Mouse (Mus musculus) hindbrain, embryonic 16.5 days (tissue): ENCODE data around the gene Tuba3b. TPM values are rescaled to one million over a fixed set of nuclear protein-coding genes. Genes with fewer than 3 reads are reported as not detected.

Experiments
- ATAC-seq: fragments of 200-750 bp; cut with Nextera tagmentation; 2 replicates; pipeline ENCODE4 v1.8.0; 2017; ENCODE audit warnings: moderate TSS enrichment, moderate library complexity
- H3K27ac ChIP-seq: fragments of 300-500 bp; sonication (generic); 2 replicates; pipeline ENCODE4 v1.5.1; 2014; ENCODE audit warnings: low read depth, mild to moderate bottlenecking, control low read depth, low read length, moderate library complexity
- H3K27me3 ChIP-seq: fragments of 300-500 bp; sonication (generic); replicated peaks from 2 replicates; pipeline ENCODE4 v1.6.1; 2014; ENCODE audit warnings: low read length; ENCODE audit not compliant: control insufficient read depth, insufficient read depth
- H3K36me3 ChIP-seq: fragments of 300-500 bp; sonication (generic); 2 replicates; pipeline ENCODE4 v1.6.1; 2014; ENCODE audit warnings: mild to moderate bottlenecking, low read length, moderate library complexity, mixed read lengths; ENCODE audit not compliant: control insufficient read depth, insufficient read depth
- H3K4me1 ChIP-seq: fragments of 300-500 bp; sonication (generic); 2 replicates; pipeline ENCODE4 v1.6.1; 2014; ENCODE audit warnings: low read depth, low read length; ENCODE audit not compliant: control insufficient read depth, insufficient read depth
- H3K4me2 ChIP-seq: fragments of 300-500 bp; sonication (generic); 2 replicates; pipeline ENCODE4 v1.6.1; 2014; ENCODE audit warnings: mild to moderate bottlenecking, low read length, control low read depth, moderate library complexity
- H3K4me3 ChIP-seq: fragments of 300-500 bp; sonication (generic); 2 replicates; pipeline ENCODE4 v1.5.1; 2014; ENCODE audit warnings: mild to moderate bottlenecking, low read length, control low read depth, moderate library complexity
- H3K9ac ChIP-seq: fragments of 300-500 bp; sonication (generic); 2 replicates; pipeline ENCODE4 v1.6.1; 2014; ENCODE audit warnings: low read depth, mild to moderate bottlenecking, control low read depth, low read length, moderate library complexity
- H3K9me3 ChIP-seq: fragments of 300-500 bp; sonication (generic); 2 replicates; pipeline ENCODE4 v1.6.1; 2014; ENCODE audit warnings: mild to moderate bottlenecking, low read length, moderate library complexity; ENCODE audit not compliant: control insufficient read depth
- WGBS: fragments of 180-500 bp; shearing (Covaris S2); extraction: QIAGEN DNeasy Blood & Tissue Kit; methylation state at CpG from one replicate; pipeline ENCODE4 v1.1.7; 2014; 5-methylcytosine and 5-hydroxymethylcytosine counted together
- polyA plus RNA-seq: library from polyadenylated mRNA; unstranded; fragments of >200 nt; fragmentation: Nextera tagmentation; extraction: Ambion mirVana; gene quantifications from 2 replicates; pipeline ENCODE4 v1.2.1, GENCODE M21; 2015

Gene Tuba3b
- polyA plus RNA-seq, 1 experiment from 2014 or later, result not detected

GRCm38 (mm10) chr6:145653626-145654025 is 38.1 kb downstream of the Tuba3b start:
- H3K4me1 ChIP-seq, result no peaks in the 10 kb centered on the region
- WGBS, result 77% methylated on average over 5 of the region's 5 CpGs
- no peaks in the 10 kb centered on the region for H3K27me3 ChIP-seq
- no peak overlapping the region for H3K27ac ChIP-seq
- ATAC-seq, result no peak
- H3K36me3 ChIP-seq, result no peaks in the 10 kb centered on the region
- no peak overlapping the region for H3K9ac ChIP-seq
- H3K9me3 ChIP-seq, result no peaks in the 10 kb centered on the region
- H3K4me3 ChIP-seq, result no peak overlapping the region
- no peak overlapping the region for H3K4me2 ChIP-seq

- H3K4me2 ChIP-seq, result no peak overlapping the region
- H3K27me3 ChIP-seq, result no peaks in the 10 kb centered on the region
- 72% methylated on average over 8 of the region's 8 CpGs for WGBS
- no peak overlapping the region for H3K4me3 ChIP-seq
- no peak overlapping the region for H3K27ac ChIP-seq
- no peaks in the 10 kb centered on the region for H3K9me3 ChIP-seq
- no peak for ATAC-seq
- no peaks in the 10 kb centered on the region for H3K4me1 ChIP-seq
- H3K36me3 ChIP-seq, result no peaks in the 10 kb centered on the region
- H3K9ac ChIP-seq, result no peak overlapping the region
These were observed 38.7 kb downstream of the Tuba3b start for GRCm38 (mm10) chr6:145654062-145654836.

- no peak overlapping the region for H3K27ac ChIP-seq
- H3K27me3 ChIP-seq, result no peaks in the 10 kb centered on the region
- no peaks in the 10 kb centered on the region for H3K36me3 ChIP-seq
- H3K4me1 ChIP-seq, result no peaks in the 10 kb centered on the region
- H3K9me3 ChIP-seq, result no peaks in the 10 kb centered on the region
- no peak overlapping the region for H3K4me2 ChIP-seq
- H3K4me3 ChIP-seq, result no peak overlapping the region
- 89% methylated on average over 1 of the region's 1 CpGs for WGBS
- no peak for ATAC-seq
- no peak overlapping the region for H3K9ac ChIP-seq
These were observed 40.1 kb downstream of the Tuba3b start for GRCm38 (mm10) chr6:145655678-145656077.

GRCm38 (mm10) chr6:145656740-145657591 is 41.4 kb downstream of the Tuba3b start:
- WGBS, result 70% methylated on average over 15 of the region's 15 CpGs

GRCm38 (mm10) chr6:145659116-145659515 is 43.6 kb downstream of the Tuba3b start:
- H3K4me3 ChIP-seq, result no peak overlapping the region
- no peak for ATAC-seq
- H3K27ac ChIP-seq, result no peak overlapping the region
- no peaks in the 10 kb centered on the region for H3K36me3 ChIP-seq
- H3K9ac ChIP-seq, result no peak overlapping the region
- no peak overlapping the region for H3K4me2 ChIP-seq
- WGBS, result 68% methylated on average over 6 of the region's 6 CpGs
- no peaks in the 10 kb centered on the region for H3K4me1 ChIP-seq
- no peaks in the 10 kb centered on the region for H3K9me3 ChIP-seq
- no peaks in the 10 kb centered on the region for H3K27me3 ChIP-seq

More at GRCm38 (mm10) chr6:145656740-145657591, 41.4 kb downstream of the Tuba3b start:
- ATAC-seq, result no peak
- no peaks in the 10 kb centered on the region for H3K9me3 ChIP-seq
- H3K9ac ChIP-seq, result no peak overlapping the region
- no peaks in the 10 kb centered on the region for H3K36me3 ChIP-seq
- H3K4me1 ChIP-seq, result no peaks in the 10 kb centered on the region
- no peak overlapping the region for H3K4me2 ChIP-seq
- H3K4me3 ChIP-seq, result no peak overlapping the region
- no peaks in the 10 kb centered on the region for H3K27me3 ChIP-seq
- no peak overlapping the region for H3K27ac ChIP-seq

GRCm38 (mm10) chr6:145660943-145661342 is 45.4 kb downstream of the Tuba3b start:
- no peaks in the 10 kb centered on the region for H3K27me3 ChIP-seq
- no peak overlapping the region for H3K27ac ChIP-seq
- H3K4me1 ChIP-seq, result no peaks in the 10 kb centered on the region
- 83% methylated on average over 11 of the region's 11 CpGs for WGBS
- no peaks in the 10 kb centered on the region for H3K36me3 ChIP-seq
- H3K4me2 ChIP-seq, result no peak overlapping the region
- no peak overlapping the region for H3K9ac ChIP-seq
- no peak overlapping the region for H3K4me3 ChIP-seq
- ATAC-seq, result no peak
- H3K9me3 ChIP-seq, result no peaks in the 10 kb centered on the region

GRCm38 (mm10) chr6:145664208-145664607 is 48.7 kb downstream of the Tuba3b start:
- H3K4me1 ChIP-seq, result no peaks in the 10 kb centered on the region
- H3K27me3 ChIP-seq, result no peaks in the 10 kb centered on the region
- H3K36me3 ChIP-seq, result no peaks in the 10 kb centered on the region
- no peak overlapping the region for H3K4me2 ChIP-seq
- no peaks in the 10 kb centered on the region for H3K9me3 ChIP-seq
- H3K27ac ChIP-seq, result no peak overlapping the region
- no peak overlapping the region for H3K4me3 ChIP-seq
- H3K9ac ChIP-seq, result no peak overlapping the region
- ATAC-seq, result peak; percentile 72
- 47% methylated on average over 5 of the region's 5 CpGs for WGBS

GRCm38 (mm10) chr6:145665751-145666150 is 50.2 kb downstream of the Tuba3b start:
- no peaks in the 10 kb centered on the region for H3K9me3 ChIP-seq
- WGBS, result 91% methylated on average over 3 of the region's 3 CpGs
- H3K4me2 ChIP-seq, result no peak overlapping the region
- no peak overlapping the region for H3K27ac ChIP-seq
- H3K4me3 ChIP-seq, result no peak overlapping the region
- no peak for ATAC-seq
- H3K4me1 ChIP-seq, result no peaks in the 10 kb centered on the region; the same call in 1 of the 2 replicates
- H3K36me3 ChIP-seq, result no peaks in the 10 kb centered on the region
- H3K9ac ChIP-seq, result no peak overlapping the region
- no peaks in the 10 kb centered on the region for H3K27me3 ChIP-seq

GRCm38 (mm10) chr6:145667654-145668053 is 52.1 kb downstream of the Tuba3b start:
- Histone ChIP-seq H3K27ac (no peak overlapping the region), H3K36me3 (no peaks in the 10 kb centered on the region), H3K9ac (no peak overlapping the region), H3K4me2 (no peak overlapping the region), H3K9me3 (no peaks in the 10 kb centered on the region), H3K27me3 (no peaks in the 10 kb centered on the region), H3K4me1 (no peaks in the 10 kb centered on the region; the same call in 1 of the 2 replicates), H3K4me3 (no peak overlapping the region)
- no peak for ATAC-seq
- WGBS, result 82% methylated on average over 3 of the region's 3 CpGs
